In the genomic region with DNA sequence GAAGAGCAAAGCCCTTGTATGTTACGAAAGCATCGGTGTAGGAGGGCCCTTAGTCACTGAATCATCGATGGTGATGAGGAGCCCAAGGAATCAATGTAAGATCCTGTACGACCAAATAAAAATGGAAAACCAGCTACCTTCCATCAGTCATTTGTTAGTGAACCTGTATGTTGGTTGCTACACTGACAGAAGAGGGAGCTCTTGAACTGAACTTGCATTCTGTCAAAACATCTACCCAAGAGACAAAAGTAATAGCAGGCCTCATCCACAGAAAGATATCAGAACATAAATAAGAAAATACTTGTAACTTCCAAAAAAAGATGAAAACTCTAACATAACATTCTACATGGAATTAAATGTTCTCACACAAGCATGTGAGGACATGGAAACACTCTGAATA, we compare ENCODE assay signal across 12 mouse cellular contexts. TPM values are rescaled to one million over a fixed set of nuclear protein-coding genes. Genes with fewer than 3 reads are reported as not detected.
A peak's percentile ranks its signal among the peaks of the same experiment; 100 is the strongest.
DNase-seq lines count a peak whose midpoint lies in the region; TF ChIP-seq lines count a peak whose summit lies in the region.
"Had no signal": no experiment of that assay in that cellular context is flagged by ENCODE, and none has a peak within 500 bp of the region (broad histone marks: within the 10 kb centered on the region; RNA-seq: fewer than 3 reads in every experiment).

No protein-coding gene starts in this region.

- no peak for TF ChIP-seq POLR2A in brain, embryonic 14.5 days (IDR thresholded peaks at IDR 0.05; ENCODE audit: borderline replicate concordance, extremely low read depth, insufficient read depth, insufficient read length, poor library complexity, severe bottlenecking)

- peak; percentile 17; the same call in 1 of the 2 replicates for TF ChIP-seq CTCF in brain, embryonic 14.5 days (IDR thresholded peaks at IDR 0.05; ENCODE audit: borderline replicate concordance, extremely low read depth, insufficient read depth, insufficient read length)

- peak; percentile 56 for DNase-seq in embryo, embryonic 10 days (ENCODE audit: low spot score)
- DNase-seq in embryo, embryonic 9.5 days (ENCODE audit: extremely low spot score): no peak
- peak; percentile 4 for DNase-seq in kidney, postnatal 14 days
- no peak for DNase-seq in kidney, adult 11 months
- peak; percentile 28 for DNase-seq in 3T3-L1 (ENCODE audit: low read depth, low spot score)
- DNase-seq in brain, embryonic 14.5 days (ENCODE audit: low read depth): peak; percentile 60
- no peak for DNase-seq in right cerebral cortex, postnatal 25 days
- DNase-seq in layer of hippocampus, postnatal 25 days (ENCODE audit: extremely low spot score in 1 of 2, low spot score in 1 of 2): no peak
- DNase-seq: gastrocnemius, postnatal 10 days; liver, embryonic 13.5 days had no signal

RNA-seq across cellular contexts. Expression of a gene that starts 24.4 kb away (rescaled TPM):
- 0.05 and 0.08 TPM in 2 replicates for polyA plus RNA-seq in brain, embryonic 14.5 days (2012; rRNA removed)
- under 1 TPM in 1 of 2 experiments, not detected in 1; 0.31 TPM for total RNA-seq in layer of hippocampus, postnatal 25 days (2021)
- total RNA-seq: gastrocnemius, postnatal 10 days had no signal
- polyA plus RNA-seq: erythroblast, embryonic 14.5 days; liver, embryonic 13.5 days; neural tube, embryonic 12.5 days had no signal

RNA-seq across cellular contexts. Expression of a gene that starts 39.8 kb away (rescaled TPM):
- polyA plus RNA-seq in brain, embryonic 14.5 days (2012; rRNA removed): 4.0 and 7.5 TPM in 2 replicates
- 10 to 100 TPM; 66.8 to 70.1 TPM for total RNA-seq in layer of hippocampus, postnatal 25 days (2021)
- polyA plus RNA-seq: erythroblast, embryonic 14.5 days had no signal

Comparison
In these comparisons a context has a peak if more than half of its experiments do, and no peak if none do; other contexts are left out.
1. DNase-seq: peak in embryo, embryonic 10 days (single experiment), kidney, postnatal 14 days (single experiment), 3T3-L1 (single experiment) and brain, embryonic 14.5 days (single experiment); none in embryo, embryonic 9.5 days (single experiment), kidney, adult 11 months (single experiment), right cerebral cortex, postnatal 25 days (single experiment) and layer of hippocampus, postnatal 25 days (0 of 2).